Mouse (Mus musculus) neural tube, embryonic 12.5 days (tissue): ENCODE measurements around the gene Il17ra. TPM values are rescaled to one million over a fixed set of nuclear protein-coding genes. Genes with fewer than 3 reads are reported as not detected.

Experiments used
- ATAC-seq: fragments of 200-750 bp; cut with Nextera tagmentation; 2 replicates; pipeline ENCODE4 v1.8.0; 2017; ENCODE audit warnings: low read depth, mild to moderate bottlenecking, moderate TSS enrichment, moderate library complexity; ENCODE audit not compliant: low FRiP score
- H3K27ac ChIP-seq: fragments of 300-500 bp; sonication (generic); 2 replicates; pipeline ENCODE4 v1.5.1; 2016
- H3K27me3 ChIP-seq: fragments of 300-500 bp; sonication (generic); replicated peaks from 2 replicates; pipeline ENCODE4 v1.6.1; 2016; ENCODE audit warnings: mild to moderate bottlenecking
- H3K36me3 ChIP-seq: fragments of 300-500 bp; sonication (generic); 2 replicates; pipeline ENCODE4 v1.6.1; 2016; ENCODE audit warnings: mild to moderate bottlenecking
- H3K4me1 ChIP-seq: fragments of 300-500 bp; sonication (generic); 2 replicates; pipeline ENCODE4 v1.6.1; 2016
- H3K4me2 ChIP-seq: fragments of 300-500 bp; sonication (generic); replicated peaks from 2 replicates; pipeline ENCODE4 v1.6.1; 2016; ENCODE audit warnings: mild to moderate bottlenecking
- H3K4me3 ChIP-seq: fragments of 300-500 bp; sonication (generic); 2 replicates; pipeline ENCODE4 v1.5.1; 2016
- H3K9ac ChIP-seq: fragments of 300-500 bp; sonication (generic); 2 replicates; pipeline ENCODE4 v1.6.1; 2016; ENCODE audit warnings: mild to moderate bottlenecking
- H3K9me3 ChIP-seq: fragments of 300-500 bp; sonication (generic); 2 replicates; pipeline ENCODE4 v1.6.1; 2016; ENCODE audit warnings: mild to moderate bottlenecking
- WGBS: fragments of 180-500 bp; shearing (Covaris S2); methylation state at CpG from one replicate; pipeline ENCODE4 v1.1.7; 2016; 5-methylcytosine and 5-hydroxymethylcytosine counted together
- polyA plus RNA-seq: library from polyadenylated mRNA; unstranded; fragments of >200 nt; fragmentation: Nextera tagmentation; extraction: Ambion mirVana; gene quantifications from 2 replicates; pipeline ENCODE4 v1.2.1, GENCODE M21; 2016

The Il17ra gene
- polyA plus RNA-seq, 1 experiment from 2014 or later: 12.8 TPM

GRCm38 (mm10) chr6:120492499-120493373 is 29.7 kb downstream of the Il17ra start:
- H3K9me3 ChIP-seq: no peaks in the 10 kb centered on the region
- H3K27ac ChIP-seq: peak overlapping the region; percentile 95; the same call in 1 of the 2 replicates
- under 1% methylated on average over 79 of the region's 95 CpGs for WGBS
- peaks cover 19% of the 10 kb centered on the region for H3K27me3 ChIP-seq
- peak overlapping the region; percentile 81 for H3K4me3 ChIP-seq
- peak; percentile 25; the same call in 1 of the 2 replicates for ATAC-seq
- peaks cover 52% of the 10 kb centered on the region for H3K4me1 ChIP-seq
- no peaks in the 10 kb centered on the region for H3K36me3 ChIP-seq
- H3K9ac ChIP-seq: peak overlapping the region; percentile 88
- H3K4me2 ChIP-seq: peak overlapping the region; percentile 86

DNA sequence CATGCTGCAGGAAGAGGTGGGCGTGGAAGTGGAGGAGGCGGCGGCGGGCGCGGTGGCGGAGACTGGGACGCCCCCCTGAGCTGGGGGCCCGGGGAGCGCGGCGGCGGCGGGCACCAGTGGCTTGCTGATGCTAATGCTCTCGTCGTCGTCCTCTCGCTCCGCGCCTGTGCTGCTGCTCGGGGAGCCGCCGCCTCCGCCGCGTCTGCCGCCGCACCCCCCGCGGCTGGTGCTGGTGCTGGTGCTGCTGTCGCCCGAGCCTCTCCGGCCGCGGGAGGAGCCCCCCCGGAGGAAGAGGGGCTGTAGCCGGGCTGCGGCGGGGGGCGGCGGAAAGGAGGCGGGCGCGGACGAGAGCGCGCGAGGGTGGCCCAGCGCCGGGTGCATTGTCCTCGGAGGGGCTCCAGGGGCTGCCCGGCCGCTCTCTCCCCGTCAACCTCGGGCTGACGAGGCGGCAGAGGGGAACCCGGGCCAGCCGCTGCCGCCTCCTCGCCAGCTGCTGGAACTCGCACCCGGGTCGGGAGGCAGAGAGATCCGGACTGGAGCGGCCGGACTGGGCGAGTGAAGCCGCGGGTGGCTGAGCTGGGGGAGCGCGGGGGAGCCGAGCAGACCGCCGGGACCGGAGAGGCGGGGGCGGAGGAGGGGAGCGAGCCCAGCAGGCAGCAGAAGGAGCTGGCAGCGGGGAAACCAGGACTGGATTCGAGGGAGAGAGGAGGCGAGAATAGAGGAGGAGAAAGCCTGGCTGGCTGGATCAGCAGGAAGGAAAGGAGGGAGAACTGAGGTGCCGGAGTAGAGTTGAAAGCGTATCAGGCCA is 30.5 kb downstream of the Il17ra start, which contains the start of gene Tmem121b:
TSS of gene Tmem121b (minus strand) at position 434 of the 808 bp plus-strand sequence.
- H3K9me3 ChIP-seq: no peaks in the 10 kb centered on the region
- H3K27me3 ChIP-seq: peaks cover 19% of the 10 kb centered on the region
- peak within 1 kb of the TSS; percentile 81 for H3K4me3 ChIP-seq
- peak; percentile 88 for ATAC-seq
- H3K9ac ChIP-seq: peak within 1 kb of the TSS; percentile 88
- H3K36me3 ChIP-seq: no peaks in the 10 kb centered on the region
- under 1% methylated on average over 75 of the region's 84 CpGs for WGBS
- H3K4me1 ChIP-seq: peaks cover 52% of the 10 kb centered on the region
- peak within 1 kb of the TSS; percentile 86 for H3K4me2 ChIP-seq
- peak within 1 kb of the TSS; percentile 95 for H3K27ac ChIP-seq

DNA sequence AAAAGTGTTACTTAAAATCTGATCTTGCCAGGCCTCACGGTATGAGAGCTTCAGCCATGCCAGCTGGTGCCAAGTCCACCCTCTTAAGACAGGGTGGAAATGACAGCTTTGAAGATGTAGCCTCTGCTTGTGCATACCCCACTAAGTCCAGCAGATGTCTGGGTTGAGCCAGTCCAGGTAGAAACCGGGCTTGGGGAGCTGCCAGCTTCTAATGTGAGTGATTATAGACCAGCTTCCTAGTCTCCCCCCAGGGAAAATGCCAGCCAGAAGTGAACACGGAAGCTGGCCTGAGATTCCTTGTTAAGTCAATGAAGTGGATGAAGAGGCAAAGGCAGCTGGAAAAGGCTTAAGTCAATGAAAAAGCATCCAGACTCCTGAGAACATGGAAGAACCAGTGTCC is 33.5 kb downstream of the Il17ra start:
- Histone ChIP-seq H3K36me3 (no peaks in the 10 kb centered on the region), H3K4me3 (no peak overlapping the region), H3K4me1 (peaks cover 32% of the 10 kb centered on the region), H3K27ac (no peak overlapping the region), H3K27me3 (peaks cover 16% of the 10 kb centered on the region), H3K4me2 (no peak overlapping the region), H3K9ac (no peak overlapping the region), H3K9me3 (peaks cover 7% of the 10 kb centered on the region; the same call in 1 of the 2 replicates)
- 60% methylated on average over 3 of the region's 3 CpGs for WGBS
- ATAC-seq: no peak

- Histone ChIP-seq H3K27ac (no peak overlapping the region), H3K9ac (no peak overlapping the region), H3K9me3 (peaks cover 7% of the 10 kb centered on the region; the same call in 1 of the 2 replicates), H3K36me3 (0 out of 2 replicates have a peak, but pooled peaks cover 7% of the 10 kb centered on the region), H3K4me1 (no peaks in the 10 kb centered on the region), H3K4me3 (no peak overlapping the region), H3K4me2 (no peak overlapping the region), H3K27me3 (no peaks in the 10 kb centered on the region)
- 79% methylated on average over 3 of the region's 3 CpGs for WGBS
- ATAC-seq: no peak
Observed at GRCm38 (mm10) chr6:120504051-120504450, 41.0 kb downstream of the Il17ra start.

DNA sequence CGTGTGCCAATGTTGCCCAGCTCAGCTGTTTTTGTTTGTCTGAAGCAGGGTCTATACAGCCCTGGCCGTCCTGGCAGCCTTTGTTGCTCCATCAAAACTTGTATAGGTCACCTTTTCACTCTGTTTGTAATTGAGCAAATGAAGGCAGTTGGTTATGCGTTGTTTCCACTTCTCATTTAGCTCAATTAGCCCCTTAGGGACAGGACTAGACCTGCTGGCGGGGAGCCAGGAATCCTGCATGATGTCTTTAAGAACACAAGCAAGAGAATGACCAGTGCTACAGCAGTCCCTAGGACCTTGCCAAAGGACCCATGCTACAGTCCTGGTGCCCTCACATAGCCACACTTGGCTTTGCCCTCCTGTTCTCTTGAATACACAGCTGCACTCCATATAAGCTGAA is 42.5 kb downstream of the Il17ra start:
- ATAC-seq: no peak
- no peak overlapping the region for H3K9ac ChIP-seq
- no peak overlapping the region for H3K27ac ChIP-seq
- no peak overlapping the region for H3K4me2 ChIP-seq
- no peaks in the 10 kb centered on the region for H3K27me3 ChIP-seq
- peaks cover 18% of the 10 kb centered on the region for H3K36me3 ChIP-seq
- 69% methylated on average over 4 of the region's 4 CpGs for WGBS
- H3K9me3 ChIP-seq: peaks cover 3% of the 10 kb centered on the region; the same call in 1 of the 2 replicates
- H3K4me3 ChIP-seq: no peak overlapping the region
- no peaks in the 10 kb centered on the region for H3K4me1 ChIP-seq

DNA sequence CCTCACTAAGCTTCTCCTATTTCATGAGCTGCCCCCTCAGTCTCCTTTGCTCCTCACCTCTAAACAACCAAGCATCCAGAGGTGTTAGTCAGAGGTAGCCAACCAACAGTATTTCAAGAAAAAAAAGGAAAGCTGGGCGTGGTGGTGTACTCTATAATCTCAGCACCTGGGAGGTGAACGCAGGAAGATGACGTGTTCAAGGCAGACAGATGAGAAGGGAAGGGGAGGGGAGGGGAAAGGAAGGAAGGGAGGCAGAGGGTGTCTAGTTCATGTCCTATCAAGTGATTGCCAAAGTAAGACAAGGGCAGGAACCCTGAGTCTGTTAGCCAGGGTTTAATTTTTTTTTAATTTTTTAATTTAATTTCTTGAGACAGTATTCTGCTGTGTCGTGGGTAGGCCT is 45.6 kb downstream of the Il17ra start:
- Histone ChIP-seq H3K9me3 (no peaks in the 10 kb centered on the region), H3K4me3 (no peak overlapping the region), H3K9ac (no peak overlapping the region), H3K4me2 (no peak overlapping the region), H3K27ac (no peak overlapping the region), H3K4me1 (no peaks in the 10 kb centered on the region), H3K36me3 (peaks cover 35% of the 10 kb centered on the region), H3K27me3 (no peaks in the 10 kb centered on the region)
- WGBS: 90% methylated on average over 4 of the region's 4 CpGs
- ATAC-seq: no peak

DNA sequence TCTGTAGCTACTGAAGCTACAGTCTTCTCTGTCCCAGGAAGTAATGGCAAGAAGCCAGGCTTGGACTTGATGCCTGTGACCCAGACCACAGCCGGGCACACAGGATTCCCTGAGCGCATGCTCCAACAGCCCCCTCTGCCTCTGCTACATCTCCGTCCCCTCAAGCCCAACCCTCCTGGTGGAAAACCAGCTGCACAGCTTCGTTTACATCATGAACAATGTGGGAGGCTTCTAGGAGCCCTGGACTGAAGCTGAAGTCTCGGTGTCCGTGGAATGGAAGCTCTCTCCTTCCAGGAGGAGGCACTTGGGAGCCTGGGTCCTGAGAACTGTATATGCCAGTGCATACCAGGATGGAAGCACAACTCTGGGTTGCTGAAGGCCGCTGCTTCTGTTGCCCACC is 46.9 kb downstream of the Il17ra start:
- H3K27me3 ChIP-seq: no peaks in the 10 kb centered on the region
- no peaks in the 10 kb centered on the region for H3K9me3 ChIP-seq
- no peak overlapping the region for H3K4me2 ChIP-seq
- ATAC-seq: no peak
- WGBS: 90% methylated on average over 7 of the region's 7 CpGs
- no peak overlapping the region for H3K9ac ChIP-seq
- no peaks in the 10 kb centered on the region for H3K4me1 ChIP-seq
- H3K4me3 ChIP-seq: no peak overlapping the region
- peaks cover 44% of the 10 kb centered on the region for H3K36me3 ChIP-seq
- H3K27ac ChIP-seq: no peak overlapping the region

DNA sequence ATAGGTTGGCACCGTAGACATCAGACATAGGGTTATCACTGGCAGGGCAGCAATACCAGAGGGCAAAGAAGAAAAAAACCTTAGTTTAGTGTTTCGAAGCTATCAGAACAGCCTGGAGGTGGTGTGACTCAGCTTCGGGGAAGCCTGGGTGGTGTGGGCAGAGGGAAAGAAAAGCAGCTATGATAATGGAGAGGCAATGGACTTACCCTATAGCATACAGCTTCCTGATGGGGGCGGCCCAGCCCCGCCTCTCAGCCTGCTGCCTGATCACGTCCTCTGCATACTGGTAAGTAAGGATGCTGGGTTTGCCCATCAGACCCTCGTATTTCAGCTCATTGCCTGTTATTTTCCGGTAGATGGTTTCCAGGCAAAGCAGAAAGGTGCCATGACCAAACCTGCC is 47.4 kb downstream of the Il17ra start:
- Histone ChIP-seq H3K27me3 (no peaks in the 10 kb centered on the region), H3K9me3 (no peaks in the 10 kb centered on the region), H3K4me3 (no peak overlapping the region), H3K4me1 (no peaks in the 10 kb centered on the region), H3K27ac (no peak overlapping the region), H3K36me3 (peaks cover 44% of the 10 kb centered on the region), H3K9ac (no peak overlapping the region), H3K4me2 (no peak overlapping the region)
- 88% methylated on average over 8 of the region's 8 CpGs for WGBS
- no peak for ATAC-seq

DNA sequence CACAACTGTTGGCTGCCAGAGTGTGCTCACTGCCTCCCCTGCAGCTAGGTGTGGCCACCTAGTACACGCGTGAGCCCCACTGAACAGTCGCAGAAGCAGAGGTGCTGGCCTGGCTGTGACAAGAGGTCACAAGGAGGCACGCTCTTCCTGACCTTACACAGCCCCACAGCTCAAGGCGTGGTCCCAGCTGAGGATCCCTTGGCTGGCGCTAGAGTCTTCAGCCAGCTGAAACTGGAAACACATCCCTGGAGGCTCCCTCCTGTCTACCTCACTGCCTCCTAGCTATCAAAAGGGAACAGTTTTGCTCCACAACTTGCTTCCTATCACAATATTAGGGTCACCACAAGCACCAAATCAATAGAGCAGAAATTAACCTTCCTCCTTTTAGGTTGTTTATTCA is 48.2 kb downstream of the Il17ra start:
- H3K4me1 ChIP-seq: no peaks in the 10 kb centered on the region
- ATAC-seq: no peak
- no peaks in the 10 kb centered on the region for H3K27me3 ChIP-seq
- no peak overlapping the region for H3K27ac ChIP-seq
- H3K9me3 ChIP-seq: no peaks in the 10 kb centered on the region
- H3K9ac ChIP-seq: no peak overlapping the region
- H3K4me2 ChIP-seq: no peak overlapping the region
- WGBS: 82% methylated on average over 6 of the region's 6 CpGs
- H3K36me3 ChIP-seq: peaks cover 44% of the 10 kb centered on the region
- no peak overlapping the region for H3K4me3 ChIP-seq

- no peak for ATAC-seq
- H3K4me1 ChIP-seq: no peaks in the 10 kb centered on the region
- H3K4me2 ChIP-seq: no peak overlapping the region
- no peaks in the 10 kb centered on the region for H3K9me3 ChIP-seq
- no peaks in the 10 kb centered on the region for H3K27me3 ChIP-seq
- 93% methylated on average over 4 of the region's 4 CpGs for WGBS
- H3K4me3 ChIP-seq: no peak overlapping the region
- peaks cover 63% of the 10 kb centered on the region for H3K36me3 ChIP-seq
- no peak overlapping the region for H3K27ac ChIP-seq
- no peak overlapping the region for H3K9ac ChIP-seq
Observed at GRCm38 (mm10) chr6:120516422-120516821, 53.4 kb downstream of the Il17ra start.

DNA sequence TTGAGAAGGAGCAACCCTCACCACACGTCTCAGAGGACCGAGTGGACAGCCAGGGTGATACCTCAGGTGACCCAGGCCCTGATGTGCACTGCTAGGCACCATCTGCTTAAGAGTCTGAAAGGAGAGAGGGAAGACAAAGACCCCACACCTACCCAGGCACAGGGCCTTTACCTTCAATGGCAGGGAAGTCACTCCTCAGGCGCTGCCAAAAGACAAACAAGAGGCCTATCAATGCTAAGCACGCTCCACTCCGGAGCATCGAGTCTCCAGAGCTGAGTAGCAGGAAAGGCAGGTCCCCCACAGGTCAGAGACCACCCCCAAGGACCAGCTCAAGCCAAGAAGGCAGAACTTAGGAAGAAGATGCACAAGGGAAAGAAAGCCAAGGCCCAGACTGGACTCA is 53.8 kb downstream of the Il17ra start:
- H3K4me2 ChIP-seq: no peak overlapping the region
- 91% methylated on average over 6 of the region's 6 CpGs for WGBS
- no peak for ATAC-seq
- no peaks in the 10 kb centered on the region for H3K27me3 ChIP-seq
- H3K9ac ChIP-seq: no peak overlapping the region
- H3K27ac ChIP-seq: no peak overlapping the region
- H3K9me3 ChIP-seq: no peaks in the 10 kb centered on the region
- no peaks in the 10 kb centered on the region for H3K4me1 ChIP-seq
- no peak overlapping the region for H3K4me3 ChIP-seq
- H3K36me3 ChIP-seq: peaks cover 63% of the 10 kb centered on the region

DNA sequence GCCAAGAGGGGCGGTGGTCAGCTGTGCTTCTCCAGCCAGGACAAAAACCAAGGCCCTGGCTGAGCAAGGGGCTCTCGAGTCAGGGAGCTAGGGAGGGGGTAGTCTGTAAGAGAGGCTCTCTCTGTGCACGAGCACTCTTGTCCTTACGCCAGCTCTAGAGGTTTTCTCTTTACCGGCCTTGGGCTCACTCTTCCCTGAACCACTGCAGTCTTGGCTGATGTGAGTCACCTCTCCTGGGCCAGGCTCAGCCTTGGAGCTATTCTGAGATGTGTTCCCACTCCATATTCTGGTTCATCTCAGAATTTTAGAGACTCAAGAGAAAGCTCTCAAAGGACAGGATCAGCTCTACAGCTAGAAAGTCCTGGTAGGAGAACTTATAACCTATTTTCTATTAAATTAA is 54.3 kb downstream of the Il17ra start:
- H3K27ac ChIP-seq: no peak overlapping the region
- H3K4me3 ChIP-seq: no peak overlapping the region
- H3K36me3 ChIP-seq: peaks cover 67% of the 10 kb centered on the region
- 90% methylated on average over 5 of the region's 5 CpGs for WGBS
- no peak overlapping the region for H3K4me2 ChIP-seq
- no peaks in the 10 kb centered on the region for H3K27me3 ChIP-seq
- H3K9ac ChIP-seq: no peak overlapping the region
- H3K4me1 ChIP-seq: no peaks in the 10 kb centered on the region
- H3K9me3 ChIP-seq: no peaks in the 10 kb centered on the region
- no peak for ATAC-seq
